Mouse (Mus musculus): ENCODE measurements at regions not wholly inside any gene's neighbourhood (a gene's known extent, or its start where the extent isn't known, plus 50 kb on each side); places are given as distances from the start of the nearest gene placed in this dataset.

DNA sequence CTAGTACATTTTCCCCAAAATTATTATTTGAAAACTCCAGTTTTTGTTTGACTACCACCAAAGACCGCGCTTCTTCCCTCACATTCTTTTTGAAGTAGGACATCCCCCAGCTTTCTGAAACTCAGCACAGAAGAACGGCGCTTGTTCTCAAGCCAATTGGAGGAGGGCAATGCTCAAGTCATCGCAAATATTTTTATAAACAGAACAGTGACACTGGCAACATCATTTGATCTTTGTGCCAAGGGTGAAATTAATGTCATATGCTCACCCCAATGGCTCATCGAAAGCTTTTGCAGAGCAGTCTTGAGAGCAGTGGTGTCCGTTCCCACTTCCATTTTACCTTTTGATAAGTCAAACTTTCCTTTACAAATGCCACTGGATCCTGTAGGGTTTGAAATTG, 420.5 kb upstream of the Zeb2 start:
- Histone ChIP-seq H3ac (ENCODE audit: control insufficient read depth, insufficient read length) (no peak overlapping the region), H3K4me2 (ENCODE audit: low read depth) (no peak overlapping the region), H3K36me3 (ENCODE audit: control insufficient read depth, insufficient read depth) (no peaks in the 10 kb centered on the region), H3K27me3 (ENCODE audit: control insufficient read depth, insufficient read depth, insufficient read length) (no peaks in the 10 kb centered on the region), H3K79me2 (ENCODE audit: control insufficient read depth, insufficient read depth) (no peaks in the 10 kb centered on the region), H3K4me3 (no peak overlapping the region)
- TF ChIP-seq POLR2AphosphoS2 (IDR thresholded peaks at IDR 0.05; ENCODE audit: insufficient read length, low read depth) = no peak
- no peak for TF ChIP-seq REST (IDR thresholded peaks at IDR 0.05; ENCODE audit: insufficient read depth, insufficient read length)
- no peak for TF ChIP-seq TCF3 (IDR thresholded peaks at IDR 0.05; ENCODE audit: insufficient read length, low read depth)
- no peak for TF ChIP-seq TCF12 (IDR thresholded peaks at IDR 0.05; ENCODE audit: insufficient read depth, poor library complexity, severe bottlenecking)
- no peak for TF ChIP-seq USF1 (IDR thresholded peaks at IDR 0.05; ENCODE audit: low read depth)
- TF ChIP-seq POLR2A (IDR thresholded peaks at IDR 0.05; ENCODE audit: insufficient read length, low read depth) = no peak
- no peak for TF ChIP-seq CEBPB (IDR thresholded peaks at IDR 0.05; ENCODE audit: insufficient read depth, poor library complexity, severe bottlenecking)
- no peak for TF ChIP-seq MYOG (IDR thresholded peaks at IDR 0.05; ENCODE audit: control insufficient read depth in 1 of 3, insufficient read depth in 1 of 3, insufficient read length in 2 of 3, low read depth in 2 of 3)
- TF ChIP-seq MYOD1 (IDR thresholded peaks at IDR 0.05; ENCODE audit: control insufficient read depth in 1 of 3, insufficient read length in 2 of 3, low read depth in 2 of 3) = no peak
- no peak for TF ChIP-seq MAX (IDR thresholded peaks at IDR 0.05; ENCODE audit: low read depth)

DNA sequence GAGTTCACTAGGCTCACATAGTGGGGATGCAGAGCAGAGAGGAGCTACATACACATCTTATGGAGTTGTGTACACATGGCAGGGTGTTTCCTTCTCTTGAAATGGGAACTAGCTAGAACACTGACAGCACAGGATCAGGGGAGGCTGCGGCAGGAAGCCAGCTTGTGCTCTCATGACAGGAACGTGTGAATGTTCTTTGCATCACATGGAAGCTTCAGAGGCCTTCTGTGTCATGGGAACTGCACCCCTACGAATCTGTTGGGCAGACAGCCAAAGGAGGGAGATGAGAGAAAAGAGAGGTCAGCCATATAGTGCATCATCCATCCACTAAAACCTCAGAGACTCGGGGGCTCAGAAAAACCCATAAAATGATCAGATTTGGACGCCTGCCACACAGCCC, 417.6 kb upstream of the Zeb2 start:
- Histone ChIP-seq H3ac (ENCODE audit: control insufficient read depth, insufficient read length) (no peak overlapping the region), H3K4me2 (ENCODE audit: low read depth) (no peak overlapping the region), H3K79me2 (ENCODE audit: control insufficient read depth, insufficient read depth) (no peaks in the 10 kb centered on the region), H3K4me3 (no peak overlapping the region), H3K27me3 (ENCODE audit: control insufficient read depth, insufficient read depth, insufficient read length) (no peaks in the 10 kb centered on the region), H3K36me3 (ENCODE audit: control insufficient read depth, insufficient read depth) (no peaks in the 10 kb centered on the region)
- TF ChIP-seq MAX (IDR thresholded peaks at IDR 0.05; ENCODE audit: low read depth) = no peak
- TF ChIP-seq TCF12 (IDR thresholded peaks at IDR 0.05; ENCODE audit: insufficient read depth, poor library complexity, severe bottlenecking) = no peak
- TF ChIP-seq TCF3 (IDR thresholded peaks at IDR 0.05; ENCODE audit: insufficient read length, low read depth) = no peak
- no peak for TF ChIP-seq POLR2A (IDR thresholded peaks at IDR 0.05; ENCODE audit: insufficient read length, low read depth)
- no peak for TF ChIP-seq MYOG (IDR thresholded peaks at IDR 0.05; ENCODE audit: control insufficient read depth in 1 of 3, insufficient read depth in 1 of 3, insufficient read length in 2 of 3, low read depth in 2 of 3)
- TF ChIP-seq SRF (IDR thresholded peaks at IDR 0.05; ENCODE audit: control insufficient read depth, insufficient read length, low read depth) = no peak
- no peak for TF ChIP-seq CEBPB (IDR thresholded peaks at IDR 0.05; ENCODE audit: insufficient read depth, poor library complexity, severe bottlenecking)
- TF ChIP-seq REST (IDR thresholded peaks at IDR 0.05; ENCODE audit: insufficient read depth, insufficient read length) = no peak
- no peak for TF ChIP-seq USF1 (IDR thresholded peaks at IDR 0.05; ENCODE audit: low read depth)
- no peak for TF ChIP-seq MYOD1 (IDR thresholded peaks at IDR 0.05; ENCODE audit: control insufficient read depth in 1 of 3, insufficient read length in 2 of 3, low read depth in 2 of 3)
- no peak for TF ChIP-seq POLR2AphosphoS2 (IDR thresholded peaks at IDR 0.05; ENCODE audit: insufficient read length, low read depth)
- TF ChIP-seq E2F4 (IDR thresholded peaks at IDR 0.05; ENCODE audit: insufficient read depth) = no peak

DNA sequence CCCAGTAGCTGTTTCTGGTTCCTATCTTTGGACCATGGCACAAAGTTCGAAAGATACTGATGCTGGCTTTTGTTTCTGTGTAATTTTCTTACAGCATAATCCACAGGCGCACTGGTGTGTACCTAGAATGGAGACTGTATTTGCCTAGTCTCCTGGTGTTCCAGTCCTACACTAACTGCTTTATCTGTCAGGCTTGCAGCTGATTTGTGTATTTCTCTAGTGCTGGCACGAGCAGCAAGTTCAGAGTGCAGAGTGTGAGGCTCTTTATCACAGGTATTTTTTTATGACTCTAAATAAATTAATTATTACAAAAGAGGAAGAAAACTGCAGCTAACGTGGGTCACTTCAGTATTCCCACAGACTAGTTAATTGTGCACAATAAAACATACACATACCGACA, 405.1 kb upstream of the Zeb2 start:
- H3K4me2 ChIP-seq (ENCODE audit: low read depth) = no peak overlapping the region
- no peaks in the 10 kb centered on the region for H3K27me3 ChIP-seq (ENCODE audit: control insufficient read depth, insufficient read depth, insufficient read length)

DNA sequence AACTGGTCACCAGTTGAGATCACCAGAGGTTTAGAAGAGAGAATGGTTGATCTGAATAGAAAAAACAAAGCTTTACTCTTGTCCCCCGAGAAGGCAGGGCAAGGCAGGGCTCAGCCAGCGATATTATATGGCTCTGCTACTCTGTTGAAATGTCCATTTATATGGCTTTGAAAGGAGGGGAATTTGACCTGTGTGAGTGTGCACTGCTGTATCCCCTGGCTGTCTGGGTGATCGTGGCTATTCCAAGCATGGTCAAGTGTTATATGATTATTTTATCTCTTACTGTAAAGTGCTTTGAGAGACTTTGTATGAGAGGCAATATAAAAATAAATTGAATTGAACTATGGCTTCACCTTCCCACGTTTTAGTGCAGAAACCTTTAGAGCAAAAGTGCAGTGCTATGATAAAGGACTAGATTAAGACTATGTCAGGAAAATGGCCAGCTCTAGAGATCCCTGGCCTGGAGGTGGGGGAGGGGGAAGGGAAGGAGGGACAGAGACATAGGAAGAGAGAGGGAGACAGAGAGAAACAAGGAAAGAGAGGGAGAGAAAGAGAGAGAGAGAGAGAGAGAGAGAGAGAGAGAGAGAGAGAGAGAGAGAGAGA, 402.5 kb upstream of the Zeb2 start:
- no peaks in the 10 kb centered on the region for H3K79me2 ChIP-seq (ENCODE audit: control insufficient read depth, insufficient read depth)
- H3ac ChIP-seq (ENCODE audit: control insufficient read depth, insufficient read length) = no peak overlapping the region
- no peak for TF ChIP-seq CEBPB (IDR thresholded peaks at IDR 0.05; ENCODE audit: insufficient read depth, poor library complexity, severe bottlenecking)
- TF ChIP-seq TCF3 (IDR thresholded peaks at IDR 0.05; ENCODE audit: insufficient read length, low read depth) = no peak
- TF ChIP-seq POLR2AphosphoS2 (IDR thresholded peaks at IDR 0.05; ENCODE audit: insufficient read length, low read depth) = no peak
- no peak for TF ChIP-seq USF1 (IDR thresholded peaks at IDR 0.05; ENCODE audit: low read depth)
- TF ChIP-seq TCF12 (IDR thresholded peaks at IDR 0.05; ENCODE audit: insufficient read depth, poor library complexity, severe bottlenecking) = no peak
- no peak for TF ChIP-seq MYOG (IDR thresholded peaks at IDR 0.05; ENCODE audit: control insufficient read depth in 1 of 3, insufficient read depth in 1 of 3, insufficient read length in 2 of 3, low read depth in 2 of 3)
- no peak for TF ChIP-seq E2F4 (IDR thresholded peaks at IDR 0.05; ENCODE audit: insufficient read depth)
- no peak for TF ChIP-seq MYOD1 (IDR thresholded peaks at IDR 0.05; ENCODE audit: control insufficient read depth in 1 of 3, insufficient read length in 2 of 3, low read depth in 2 of 3)
- TF ChIP-seq POLR2A (IDR thresholded peaks at IDR 0.05; ENCODE audit: insufficient read length, low read depth) = no peak
- no peak for TF ChIP-seq REST (IDR thresholded peaks at IDR 0.05; ENCODE audit: insufficient read depth, insufficient read length)
- TF ChIP-seq SRF (IDR thresholded peaks at IDR 0.05; ENCODE audit: control insufficient read depth, insufficient read length, low read depth) = no peak
- no peak for TF ChIP-seq MAX (IDR thresholded peaks at IDR 0.05; ENCODE audit: low read depth)
- H3K27me3 ChIP-seq (ENCODE audit: control insufficient read depth, insufficient read depth, insufficient read length) = no peaks in the 10 kb centered on the region
- H3K4me2 ChIP-seq (ENCODE audit: low read depth) = no peak overlapping the region
- no peak overlapping the region for H3K4me3 ChIP-seq
- H3K36me3 ChIP-seq (ENCODE audit: control insufficient read depth, insufficient read depth) = no peaks in the 10 kb centered on the region

More for the DNA sequence above, 405.1 kb upstream of the Zeb2 start:
- TF ChIP-seq REST (IDR thresholded peaks at IDR 0.05; ENCODE audit: insufficient read depth, insufficient read length) (no peak), MYOG (IDR thresholded peaks at IDR 0.05; ENCODE audit: control insufficient read depth in 1 of 3, insufficient read depth in 1 of 3, insufficient read length in 2 of 3, low read depth in 2 of 3) (no peak), MAX (IDR thresholded peaks at IDR 0.05; ENCODE audit: low read depth) (no peak), SRF (IDR thresholded peaks at IDR 0.05; ENCODE audit: control insufficient read depth, insufficient read length, low read depth) (no peak)
- H3K4me3 ChIP-seq = no peak overlapping the region
- H3K79me2 ChIP-seq (ENCODE audit: control insufficient read depth, insufficient read depth) = no peaks in the 10 kb centered on the region
- no peak overlapping the region for H3ac ChIP-seq (ENCODE audit: control insufficient read depth, insufficient read length)
- H3K36me3 ChIP-seq (ENCODE audit: control insufficient read depth, insufficient read depth) = no peaks in the 10 kb centered on the region
